Mouse (Mus musculus) heart, postnatal 0 days (tissue): Measurements from ENCODE around the gene B230118H07Rik. TPM values are rescaled to one million over a fixed set of nuclear protein-coding genes. Genes with fewer than 3 reads are reported as not detected.

Experiments used
- ATAC-seq: fragments of 200-750 bp; cut with Nextera tagmentation; 2 replicates; pipeline ENCODE4 v1.8.0; 2017; ENCODE audit warnings: low read depth, moderate number of reproducible peaks, moderate library complexity; ENCODE audit not compliant: insufficient read depth
- DNase-seq: peaks from one replicate; pipeline ENCODE4 v3.0.0-alpha.2; 2016; ENCODE audit warnings: low spot score
- H3K27ac ChIP-seq: fragments of 300-500 bp; sonication (generic); 2 replicates; pipeline ENCODE4 v1.5.1; 2014; ENCODE audit warnings: low read depth, mild to moderate bottlenecking
- H3K27me3 ChIP-seq: fragments of 300-500 bp; sonication (generic); 2 replicates; pipeline ENCODE4 v1.6.1; 2014; ENCODE audit warnings: low read length, mixed read lengths; ENCODE audit not compliant: control insufficient read depth, insufficient read depth
- H3K36me3 ChIP-seq: fragments of 300-500 bp; sonication (generic); replicated peaks from 2 replicates; pipeline ENCODE4 v1.6.1; 2014; ENCODE audit warnings: low read length, mixed read lengths; ENCODE audit not compliant: control insufficient read depth, insufficient read depth
- H3K4me1 ChIP-seq: fragments of 300-500 bp; sonication (generic); 2 replicates; pipeline ENCODE4 v1.6.1; 2014; ENCODE audit warnings: antibody characterized with exemption; ENCODE audit not compliant: control insufficient read depth, insufficient read depth
- H3K4me2 ChIP-seq: fragments of 300-500 bp; sonication (generic); 2 replicates; pipeline ENCODE4 v1.6.1; 2014; ENCODE audit warnings: low read depth, mild to moderate bottlenecking, low read length, moderate library complexity
- H3K4me3 ChIP-seq: fragments of 300-500 bp; sonication (generic); 2 replicates; pipeline ENCODE4 v1.5.1; 2014; ENCODE audit warnings: low read depth, low read length
- H3K9ac ChIP-seq: fragments of 300-500 bp; sonication (generic); replicated peaks from 2 replicates; pipeline ENCODE4 v1.6.1; 2014; ENCODE audit warnings: low read depth, low read length, mixed read lengths
- H3K9me3 ChIP-seq: fragments of 300-500 bp; sonication (generic); replicated peaks from 2 replicates; pipeline ENCODE4 v1.6.1; 2016; ENCODE audit warnings: low read length; ENCODE audit not compliant: control insufficient read depth
- CTCF ChIP-seq: IDR thresholded peaks from 2 replicates; pipeline ENCODE4 v1.5.1; 2016; ENCODE audit warnings: antibody characterized with exemption, control low read depth, low read depth
- EP300 ChIP-seq: IDR thresholded peaks from 2 replicates; pipeline ENCODE4 v1.6.1; 2016; ENCODE audit warnings: antibody characterized with exemption, low read depth
- WGBS: fragments of 180-500 bp; shearing (Covaris S2); extraction: QIAGEN DNeasy Blood & Tissue Kit; methylation state at CpG from one replicate; pipeline ENCODE4 v1.1.7; 2014; 5-methylcytosine and 5-hydroxymethylcytosine counted together
- polyA plus RNA-seq: library from polyadenylated mRNA; unstranded; fragments of >200 nt; fragmentation: Nextera tagmentation; extraction: Ambion mirVana; gene quantifications from 2 replicates; pipeline ENCODE4 v1.2.1, GENCODE M21; 2015
- total RNA-seq: library from RNA; depleted of rRNA; stranded (reverse); fragments of >200 nt; gene quantifications from 2 replicates; pipeline ENCODE4 v1.2.3, GENCODE M21; 2014; ENCODE audit warnings: low replicate concordance

B230118H07Rik gene
- total and polyA plus RNA-seq, 2 experiments from 2014 or later: 17.3 to 85.5 TPM

- Histone ChIP-seq H3K9me3 (no peaks in the 10 kb centered on the region), H3K4me3 (no peak overlapping the region), H3K4me2 (no peak overlapping the region), H3K9ac (no peak overlapping the region), H3K4me1 (no peaks in the 10 kb centered on the region), H3K27me3 (no peaks in the 10 kb centered on the region), H3K27ac (no peak overlapping the region), H3K36me3 (no peaks in the 10 kb centered on the region)
- TF ChIP-seq CTCF: no peak
- TF ChIP-seq EP300: no peak
- ATAC-seq (no peak), DNase-seq (no peak)
- 63% methylated on average over 3 of the region's 3 CpGs for WGBS
Measured at GRCm38 (mm10) chr2:101668751-101669150, 19.4 kb upstream of the B230118H07Rik start.

GRCm38 (mm10) chr2:101665703-101666092, 16.4 kb upstream of the B230118H07Rik start:
- H3K27ac ChIP-seq: no peak overlapping the region
- WGBS: 82% methylated on average over 3 of the region's 3 CpGs

GRCm38 (mm10) chr2:101665058-101665702, 15.8 kb upstream of the B230118H07Rik start:
- Histone ChIP-seq H3K4me3 (no peak overlapping the region), H3K4me2 (no peak overlapping the region), H3K9me3 (no peaks in the 10 kb centered on the region), H3K36me3 (no peaks in the 10 kb centered on the region), H3K27ac (no peak overlapping the region), H3K27me3 (no peaks in the 10 kb centered on the region), H3K9ac (no peak overlapping the region), H3K4me1 (no peaks in the 10 kb centered on the region)
- 21% methylated on average over 9 of the region's 9 CpGs for WGBS
- peak; percentile 98 for TF ChIP-seq CTCF
- no peak for TF ChIP-seq EP300
- DNase-seq (peak; percentile 82), ATAC-seq (peak; percentile 81; the same call in 1 of the 2 replicates)

More at GRCm38 (mm10) chr2:101665703-101666092, 16.4 kb upstream of the B230118H07Rik start:
- Histone ChIP-seq H3K4me2 (no peak overlapping the region), H3K36me3 (no peaks in the 10 kb centered on the region), H3K9me3 (no peaks in the 10 kb centered on the region), H3K27me3 (no peaks in the 10 kb centered on the region), H3K4me1 (no peaks in the 10 kb centered on the region), H3K9ac (no peak overlapping the region), H3K4me3 (no peak overlapping the region)
- ATAC-seq (no peak), DNase-seq (no peak)
- no peak for TF ChIP-seq EP300
- TF ChIP-seq CTCF: no peak

- DNase-seq: no peak
- Histone ChIP-seq H3K4me1 (no peaks in the 10 kb centered on the region), H3K4me3 (no peak overlapping the region), H3K9me3 (no peaks in the 10 kb centered on the region), H3K27me3 (no peaks in the 10 kb centered on the region), H3K36me3 (no peaks in the 10 kb centered on the region), H3K9ac (no peak overlapping the region), H3K27ac (no peak overlapping the region), H3K4me2 (no peak overlapping the region)
- no peak for ATAC-seq
- 59% methylated on average over 2 of the region's 2 CpGs for WGBS
- TF ChIP-seq EP300 (no peak), CTCF (no peak)
Measured at GRCm38 (mm10) chr2:101660536-101660935, 11.2 kb upstream of the B230118H07Rik start.

GRCm38 (mm10) chr2:101652921-101653597, 3.7 kb upstream of the B230118H07Rik start:
- H3K9me3 ChIP-seq: no peaks in the 10 kb centered on the region
- 12% methylated on average over 14 of the region's 14 CpGs for whole genome bisulfite sequencing
- no peaks in the 10 kb centered on the region for H3K36me3 ChIP-seq
- H3K4me1 ChIP-seq: no peaks in the 10 kb centered on the region
- H3K4me3 ChIP-seq: peak overlapping the region; percentile 29
- H3K27me3 ChIP-seq: no peaks in the 10 kb centered on the region; the same call in 1 of the 2 replicates
- ATAC-seq (no peak), DNase-seq (peak; percentile 49)
- TF ChIP-seq EP300 (no peak), CTCF (peak; percentile 69)
- H3K9ac ChIP-seq: 0 out of 2 replicates have a peak overlapping the region, but pooled peaks have one; percentile 16
- no peak overlapping the region for H3K27ac ChIP-seq
- H3K4me2 ChIP-seq: peak overlapping the region; percentile 70
